Mouse (Mus musculus): ENCODE measurements at regions not wholly inside any gene's neighbourhood (a gene's known extent, or its start where the extent isn't known, plus 50 kb on each side); places are given as distances from the start of the nearest gene placed in this dataset.

GRCm38 (mm10) chr13:71273067-71273466 is 431.5 kb upstream of the Adamts16 start:
- no peak for TF ChIP-seq CTCF (IDR thresholded peaks at IDR 0.05; ENCODE audit: extremely low read depth, insufficient read length, insufficient replicate concordance, low read depth, low read length)
- TF ChIP-seq POLR2A (IDR thresholded peaks at IDR 0.05; ENCODE audit: low read depth, low read length) = no peak

Data from small intestine, adult 2 months (tissue).